Mouse (Mus musculus) hindbrain, postnatal 0 days (tissue): Measurements from ENCODE around the gene Tmc3. TPM values are rescaled to one million over a fixed set of nuclear protein-coding genes. Genes with fewer than 3 reads are reported as not detected.
A peak's percentile ranks its signal among the peaks of the same experiment; 100 is the strongest.

ENCODE experiments used
- ATAC-seq: fragments of 200-750 bp; cut with Nextera tagmentation; 2 replicates; pipeline ENCODE4 v1.8.0; 2017; ENCODE audit warnings: mild to moderate bottlenecking, moderate TSS enrichment, moderate library complexity
- DNase-seq: peaks from one replicate; pipeline ENCODE4 v3.0.0-alpha.2; 2015; ENCODE audit warnings: low spot score
- H3K27ac ChIP-seq: fragments of 300-500 bp; sonication (generic); 2 replicates; pipeline ENCODE4 v1.5.1; 2014; ENCODE audit warnings: mild to moderate bottlenecking
- H3K27me3 ChIP-seq: fragments of 300-500 bp; sonication (generic); 2 replicates; pipeline ENCODE4 v1.6.1; 2014; ENCODE audit warnings: low read length, mixed read lengths; ENCODE audit not compliant: insufficient read depth
- H3K36me3 ChIP-seq: fragments of 300-500 bp; sonication (generic); 2 replicates; pipeline ENCODE4 v1.6.1; 2014; ENCODE audit warnings: low read length, mixed read lengths; ENCODE audit not compliant: insufficient read depth
- H3K4me1 ChIP-seq: fragments of 300-500 bp; sonication (generic); 2 replicates; pipeline ENCODE4 v1.6.1; 2014; ENCODE audit warnings: antibody characterized with exemption, low read length, mixed read lengths; ENCODE audit not compliant: insufficient read depth
- H3K4me2 ChIP-seq: fragments of 300-500 bp; sonication (generic); 2 replicates; pipeline ENCODE4 v1.6.1; 2014; ENCODE audit warnings: low read depth, mild to moderate bottlenecking, low read length, moderate library complexity, mixed read lengths
- H3K4me3 ChIP-seq: fragments of 300-500 bp; sonication (generic); 2 replicates; pipeline ENCODE4 v1.5.1; 2014; ENCODE audit warnings: low read length
- H3K9ac ChIP-seq: fragments of 300-500 bp; sonication (generic); replicated peaks from 2 replicates; pipeline ENCODE4 v1.6.1; 2014; ENCODE audit warnings: mild to moderate bottlenecking, low read length, moderate library complexity, mixed read lengths
- H3K9me3 ChIP-seq: fragments of 300-500 bp; sonication (generic); 2 replicates; pipeline ENCODE4 v1.6.1; 2016; ENCODE audit warnings: low read length, mixed read lengths
- CTCF ChIP-seq: IDR thresholded peaks from 2 replicates; pipeline ENCODE4 v1.5.1; 2016; ENCODE audit warnings: antibody characterized with exemption, control low read depth, low read depth
- WGBS: fragments of 180-500 bp; shearing (Covaris S2); extraction: QIAGEN DNeasy Blood & Tissue Kit; methylation state at CpG from one replicate; pipeline ENCODE4 v1.1.7; 2014; 5-methylcytosine and 5-hydroxymethylcytosine counted together
- polyA plus RNA-seq: library from polyadenylated mRNA; unstranded; fragments of >200 nt; fragmentation: Nextera tagmentation; extraction: Ambion mirVana; gene quantifications from 2 replicates; pipeline ENCODE4 v1.2.1, GENCODE M21; 2015
- total RNA-seq: library from RNA; depleted of rRNA; stranded (reverse); fragments of >200 nt; gene quantifications from 2 replicates; pipeline ENCODE4 v1.2.3, GENCODE M21; 2014

The Tmc3 gene
- total and polyA plus RNA-seq, 2 experiments from 2014 or later: 0.29 to 0.94 TPM

- 65% methylated on average over 2 of the region's 2 CpGs for WGBS
- no peaks in the 10 kb centered on the region for H3K4me1 ChIP-seq
Observed at GRCm38 (mm10) chr7:83556488-83556887, 28.2 kb upstream of the Tmc3 start.

DNA sequence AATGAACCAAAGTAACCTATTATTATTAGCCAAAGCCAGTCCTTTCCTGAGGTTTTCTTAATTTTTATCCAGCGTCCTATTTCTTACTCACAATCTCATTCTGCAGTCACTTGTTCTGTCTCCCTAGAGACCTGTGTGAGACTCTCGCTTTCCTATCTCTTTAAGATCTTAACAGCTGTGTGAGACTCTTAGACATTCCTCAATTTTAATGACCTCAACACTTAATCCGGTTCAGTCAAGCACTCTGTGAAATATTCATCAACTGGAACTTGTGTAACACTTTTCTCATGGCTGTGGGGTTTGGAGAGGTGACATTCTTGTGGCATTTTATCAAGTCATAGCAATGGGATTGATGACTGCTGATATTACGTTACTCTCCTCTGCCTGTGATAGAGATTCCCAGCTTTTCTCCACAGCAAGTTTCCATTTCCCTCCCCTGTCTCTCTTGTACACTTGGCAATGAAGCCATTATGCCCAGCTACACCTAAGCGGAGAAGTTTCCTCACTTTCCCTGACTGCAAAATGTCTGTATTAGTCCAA, 25.9 kb upstream of the Tmc3 start:
- H3K9ac ChIP-seq: no peak overlapping the region
- H3K4me3 ChIP-seq: no peak overlapping the region
- WGBS: 65% methylated on average over 5 of the region's 5 CpGs
- no peaks in the 10 kb centered on the region for H3K9me3 ChIP-seq
- no peak for TF ChIP-seq CTCF
- no peak overlapping the region for H3K4me2 ChIP-seq
- ATAC-seq (no peak), DNase-seq (no peak)
- no peaks in the 10 kb centered on the region for H3K27me3 ChIP-seq
- no peaks in the 10 kb centered on the region for H3K4me1 ChIP-seq
- H3K36me3 ChIP-seq: no peaks in the 10 kb centered on the region
- no peak overlapping the region for H3K27ac ChIP-seq

More at GRCm38 (mm10) chr7:83556488-83556887, 28.2 kb upstream of the Tmc3 start:
- H3K9ac ChIP-seq: no peak overlapping the region
- H3K27ac ChIP-seq: no peak overlapping the region
- no peak overlapping the region for H3K4me2 ChIP-seq
- no peaks in the 10 kb centered on the region for H3K27me3 ChIP-seq
- no peak overlapping the region for H3K4me3 ChIP-seq
- DNase-seq (no peak), ATAC-seq (no peak)
- no peaks in the 10 kb centered on the region for H3K9me3 ChIP-seq
- H3K36me3 ChIP-seq: no peaks in the 10 kb centered on the region
- no peak for TF ChIP-seq CTCF

DNA sequence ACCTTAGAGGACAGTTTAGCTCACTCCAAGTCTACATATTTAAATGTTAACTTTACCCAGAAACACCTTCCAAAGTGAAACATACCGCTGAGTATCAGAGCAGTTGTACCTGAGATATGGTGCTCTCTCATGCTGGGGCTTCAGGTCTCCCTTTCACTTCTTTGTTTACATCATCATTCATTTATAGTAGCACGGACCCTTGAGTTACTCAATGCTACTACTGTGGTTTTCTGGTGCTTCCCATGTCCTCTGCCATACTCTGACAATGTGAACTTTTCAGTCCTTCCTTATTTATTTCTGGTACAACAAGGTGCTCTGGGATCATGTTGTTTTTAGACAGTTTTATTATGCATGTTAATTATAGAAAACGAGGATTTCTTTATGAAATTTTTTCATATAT, 25.2 kb upstream of the Tmc3 start:
- no peaks in the 10 kb centered on the region for H3K36me3 ChIP-seq
- no peak overlapping the region for H3K4me3 ChIP-seq
- H3K9me3 ChIP-seq: no peaks in the 10 kb centered on the region
- no peaks in the 10 kb centered on the region for H3K27me3 ChIP-seq
- no peak overlapping the region for H3K4me2 ChIP-seq
- no peak overlapping the region for H3K9ac ChIP-seq
- no peak for TF ChIP-seq CTCF
- H3K4me1 ChIP-seq: no peaks in the 10 kb centered on the region
- ATAC-seq: no peak
- no peak overlapping the region for H3K27ac ChIP-seq
- DNase-seq: no peak
- 89% methylated on average over 3 of the region's 3 CpGs for WGBS

- Histone ChIP-seq H3K27ac (no peak overlapping the region), H3K4me3 (no peak overlapping the region), H3K9me3 (no peaks in the 10 kb centered on the region), H3K9ac (no peak overlapping the region), H3K4me2 (no peak overlapping the region), H3K36me3 (no peaks in the 10 kb centered on the region), H3K27me3 (no peaks in the 10 kb centered on the region), H3K4me1 (no peaks in the 10 kb centered on the region)
- DNase-seq (no peak), ATAC-seq (no peak)
- WGBS: 14% methylated on average over 3 of the region's 3 CpGs
- TF ChIP-seq CTCF: no peak
Observed at GRCm38 (mm10) chr7:83561849-83562248, 22.9 kb upstream of the Tmc3 start.

DNA sequence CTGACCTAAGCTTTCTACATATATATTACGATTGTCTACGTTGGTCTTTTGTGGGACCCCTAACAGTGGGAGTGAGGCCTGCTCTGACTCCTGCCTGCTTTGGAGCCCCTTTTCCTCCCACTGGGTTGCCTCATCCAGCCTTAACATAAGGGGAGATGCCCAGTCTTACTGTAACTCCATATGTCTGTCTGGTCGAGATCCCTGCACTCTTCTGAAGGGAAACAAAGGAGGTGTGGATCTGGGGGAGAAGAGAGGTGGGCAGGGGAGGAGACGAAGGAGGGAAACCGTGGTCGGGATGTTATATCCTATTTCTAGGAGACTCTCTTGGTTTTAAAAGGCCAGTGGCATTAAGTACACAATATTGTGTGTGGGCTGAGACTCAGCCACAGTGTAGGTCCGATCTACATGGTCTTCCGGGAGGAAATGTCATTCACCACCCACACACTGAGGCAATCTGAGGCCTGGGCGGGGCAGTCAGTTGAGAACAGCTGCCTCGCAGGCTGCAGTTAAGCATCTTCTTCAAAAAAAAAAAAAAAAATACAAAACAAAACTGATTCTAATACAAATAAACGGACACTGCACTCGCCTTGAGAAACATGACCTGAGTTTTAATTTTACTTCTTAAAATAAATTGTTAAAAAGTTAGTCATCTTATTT, 20.0 kb upstream of the Tmc3 start:
- Histone ChIP-seq H3K27ac (no peak overlapping the region), H3K9me3 (no peaks in the 10 kb centered on the region), H3K27me3 (no peaks in the 10 kb centered on the region), H3K9ac (no peak overlapping the region), H3K4me1 (no peaks in the 10 kb centered on the region), H3K36me3 (no peaks in the 10 kb centered on the region), H3K4me3 (no peak overlapping the region), H3K4me2 (no peak overlapping the region)
- no peak for TF ChIP-seq CTCF
- DNase-seq (no peak), ATAC-seq (no peak)
- 71% methylated on average over 12 of the region's 12 CpGs for WGBS

- peak; percentile 29 for DNase-seq
Observed at GRCm38 (mm10) chr7:83565976-83566375, 18.8 kb upstream of the Tmc3 start.

DNA sequence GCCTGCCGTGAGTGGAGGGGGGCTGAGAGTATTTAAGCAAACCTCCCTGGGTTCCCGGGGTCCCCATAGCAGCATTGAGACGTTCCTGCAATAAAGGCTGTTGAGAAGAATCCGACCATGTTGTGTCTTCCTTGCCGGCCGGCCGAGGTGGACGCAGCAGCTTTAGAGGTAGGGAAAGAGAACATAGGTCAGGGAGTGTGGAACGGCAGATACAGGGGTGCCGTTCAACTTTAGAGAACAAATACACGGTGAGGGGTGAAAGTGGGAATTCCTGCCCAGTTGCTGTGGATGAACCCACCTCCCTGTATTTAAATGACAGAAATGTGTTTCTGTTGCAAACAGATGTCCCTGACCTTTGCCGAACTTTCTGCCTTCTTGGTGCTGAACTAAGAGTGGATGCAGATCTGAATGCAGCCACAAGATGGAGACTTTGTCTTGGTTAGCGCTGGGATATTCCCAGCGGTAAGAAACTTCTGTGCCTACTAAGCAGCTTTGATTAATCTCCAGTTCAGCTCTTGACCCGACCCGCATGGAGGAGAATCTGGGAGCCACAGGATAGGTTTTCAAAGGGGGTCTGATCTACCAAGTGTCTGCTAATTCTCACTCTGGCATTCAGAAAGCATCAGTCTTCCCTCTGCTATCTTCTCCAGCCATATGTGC, 16.8 kb upstream of the Tmc3 start:
- Histone ChIP-seq H3K4me2 (no peak overlapping the region), H3K9ac (no peak overlapping the region), H3K27me3 (no peaks in the 10 kb centered on the region), H3K27ac (no peak overlapping the region), H3K4me3 (no peak overlapping the region), H3K36me3 (no peaks in the 10 kb centered on the region), H3K4me1 (no peaks in the 10 kb centered on the region), H3K9me3 (no peaks in the 10 kb centered on the region)
- TF ChIP-seq CTCF: peak; percentile 92
- DNase-seq (peak; percentile 81), ATAC-seq (peak; percentile 38)
- 49% methylated on average over 16 of the region's 16 CpGs for WGBS

More at GRCm38 (mm10) chr7:83565976-83566375, 18.8 kb upstream of the Tmc3 start:
- no peak for ATAC-seq
- no peaks in the 10 kb centered on the region for H3K9me3 ChIP-seq
- H3K4me2 ChIP-seq: no peak overlapping the region
- H3K9ac ChIP-seq: no peak overlapping the region
- no peak for TF ChIP-seq CTCF
- H3K27me3 ChIP-seq: no peaks in the 10 kb centered on the region
- H3K36me3 ChIP-seq: no peaks in the 10 kb centered on the region
- no peaks in the 10 kb centered on the region for H3K4me1 ChIP-seq
- H3K4me3 ChIP-seq: no peak overlapping the region
- no peak overlapping the region for H3K27ac ChIP-seq
- WGBS: 20% methylated on average over 7 of the region's 7 CpGs
